Mouse (Mus musculus) G1E (cell line): Measurements from ENCODE around the gene Diaph3. TPM values are rescaled to one million over a fixed set of nuclear protein-coding genes. Genes with fewer than 3 reads are reported as not detected.

ENCODE experiments used
- ATAC-seq: 2 replicates; pipeline ENCODE4 v1.8.0; 2016; ENCODE audit warnings: mild to moderate bottlenecking; ENCODE audit not compliant: insufficient number of reproducible peaks, poor library complexity, low FRiP score, severe bottlenecking; ENCODE audit errors: extremely low read depth
- DNase-seq: peaks from one replicate; pipeline ENCODE4 v3.0.0; 2012; ENCODE audit warnings: low spot score
- H3K27me3 ChIP-seq: 2 replicates; pipeline ENCODE4 v1.6.1; 2012; ENCODE audit warnings: mild to moderate bottlenecking, low read length, inconsistent platforms; ENCODE audit not compliant: insufficient read depth
- H3K36me3 ChIP-seq: replicated peaks from 2 replicates; pipeline ENCODE3; 2012; ENCODE audit warnings: mild to moderate bottlenecking, inconsistent platforms
- H3K4me1 ChIP-seq: 2 replicates; pipeline ENCODE4 v1.6.1; 2012; ENCODE audit warnings: low read depth, low read length, inconsistent platforms, mixed read lengths; ENCODE audit not compliant: insufficient read depth
- H3K4me3 ChIP-seq: 2 replicates; pipeline ENCODE4 v1.5.1; 2012; ENCODE audit warnings: low read depth, mild to moderate bottlenecking, inconsistent platforms, low read length, moderate library complexity, mixed read lengths
- H3K9me3 ChIP-seq: replicated peaks from 2 replicates; pipeline ENCODE4 v1.6.1; 2012; ENCODE audit warnings: inconsistent platforms
- CTCF ChIP-seq: IDR thresholded peaks from 2 replicates; pipeline ENCODE4 v1.5.1; 2012; ENCODE audit warnings: low read depth, low read length, inconsistent platforms, mixed read lengths
- GATA1 ChIP-seq: IDR thresholded peaks from 2 replicates; pipeline ENCODE4 v1.6.1; 2012; ENCODE audit warnings: borderline replicate concordance, low read length, inconsistent platforms, mixed read lengths
- GATA2 ChIP-seq: IDR thresholded peaks from 2 replicates; pipeline ENCODE4 v1.6.1; 2012; ENCODE audit warnings: low read depth, low read length, inconsistent platforms, borderline replicate concordance
- POLR2AphosphoS5 ChIP-seq: IDR thresholded peaks from 2 replicates; pipeline ENCODE4 v1.6.1; 2012; ENCODE audit warnings: low read depth, low read length, inconsistent platforms; ENCODE audit not compliant: insufficient replicate concordance
- TAL1 ChIP-seq: conservative IDR thresholded peaks from 2 replicates; pipeline ENCODE4 v1.6.1; 2012; ENCODE audit warnings: low read depth, low read length, inconsistent platforms, mixed read lengths
- polyA plus RNA-seq: library from polyadenylated mRNA; stranded (reverse); fragments of >175 nt; gene quantifications from 2 replicates; pipeline ENCODE4 v1.2.3, GENCODE M21; 2012
- total RNA-seq, 2 experiments: library from RNA; stranded (forward) in 1 of 2; stranded (reverse) in 1 of 2; fragments of 200-1000 nt in 1 of 2; fragments of >200 nt in 1 of 2; fragmentation: Nextera tagmentation in 1 of 2; gene quantifications; 2 replicates each; pipeline ENCODE4 v1.2.3; 2014 to 2017

Gene Diaph3
- total and polyA plus RNA-seq, 3 experiments, result 70.5 to 213 (median 152) TPM

- no peak for TF ChIP-seq TAL1
- TF ChIP-seq GATA1, result no peak
- no peak for TF ChIP-seq CTCF
- TF ChIP-seq POLR2AphosphoS5, result no peak
- TF ChIP-seq GATA2, result no peak
- Histone ChIP-seq H3K36me3 (peaks cover 42% of the 10 kb centered on the region), H3K27me3 (no peaks in the 10 kb centered on the region), H3K4me3 (no peak overlapping the region), H3K9me3 (no peaks in the 10 kb centered on the region), H3K4me1 (no peaks in the 10 kb centered on the region)
- ATAC-seq, result no peak
- no peak for DNase-seq
Measured at GRCm38 (mm10) chr14:87075021-87075531, 66.0 kb downstream of the Diaph3 start.

- no peak for TF ChIP-seq TAL1
- no peak for TF ChIP-seq POLR2AphosphoS5
- TF ChIP-seq CTCF, result no peak
- no peak for TF ChIP-seq GATA1
- TF ChIP-seq GATA2, result no peak
- Histone ChIP-seq H3K27me3 (no peaks in the 10 kb centered on the region), H3K4me3 (no peak overlapping the region), H3K9me3 (peaks cover 7% of the 10 kb centered on the region), H3K36me3 (peaks cover 32% of the 10 kb centered on the region), H3K4me1 (no peaks in the 10 kb centered on the region)
- DNase-seq (no peak), ATAC-seq (no peak)
Measured at GRCm38 (mm10) chr14:87064281-87064680, 76.8 kb downstream of the Diaph3 start.

- DNase-seq (no peak), ATAC-seq (no peak)
- Histone ChIP-seq H3K4me3 (no peak overlapping the region), H3K4me1 (peaks cover 2% of the 10 kb centered on the region; the same call in 1 of the 2 replicates), H3K9me3 (peaks cover 11% of the 10 kb centered on the region), H3K27me3 (no peaks in the 10 kb centered on the region), H3K36me3 (peaks cover 31% of the 10 kb centered on the region)
- no peak for TF ChIP-seq GATA1
- TF ChIP-seq GATA2, result no peak
- no peak for TF ChIP-seq TAL1
- no peak for TF ChIP-seq POLR2AphosphoS5
- no peak for TF ChIP-seq CTCF
Measured at GRCm38 (mm10) chr14:87056169-87056568, 84.9 kb downstream of the Diaph3 start.

- TF ChIP-seq GATA1 (no peak), GATA2 (no peak)
Measured at GRCm38 (mm10) chr14:87051187-87051586, 89.8 kb downstream of the Diaph3 start.

GRCm38 (mm10) chr14:87044401-87044806 lies 96.6 kb downstream of the Diaph3 start:
- no peaks in the 10 kb centered on the region for H3K9me3 ChIP-seq
- ATAC-seq (no peak; the same call in 1 of the 2 replicates), DNase-seq (no peak)
- TF ChIP-seq CTCF (no peak), POLR2AphosphoS5 (no peak), GATA1 (no peak), TAL1 (no peak), GATA2 (no peak)
- H3K4me1 ChIP-seq, result peaks cover 6% of the 10 kb centered on the region
- H3K36me3 ChIP-seq, result peaks cover 16% of the 10 kb centered on the region
- H3K27me3 ChIP-seq, result no peaks in the 10 kb centered on the region
- no peak overlapping the region for H3K4me3 ChIP-seq

More at GRCm38 (mm10) chr14:87051187-87051586, 89.8 kb downstream of the Diaph3 start:
- DNase-seq (no peak), ATAC-seq (no peak)
- Histone ChIP-seq H3K4me1 (peaks cover 5% of the 10 kb centered on the region; the same call in 1 of the 2 replicates), H3K9me3 (peaks cover 11% of the 10 kb centered on the region), H3K27me3 (no peaks in the 10 kb centered on the region), H3K36me3 (peaks cover 26% of the 10 kb centered on the region), H3K4me3 (no peak overlapping the region)

- ATAC-seq, result no peak
- DNase-seq, result no peak
- peaks cover 4% of the 10 kb centered on the region; the same call in 1 of the 2 replicates for H3K4me1 ChIP-seq
- no peak for TF ChIP-seq GATA1
- TF ChIP-seq POLR2AphosphoS5, result no peak
- TF ChIP-seq CTCF, result no peak
- TF ChIP-seq TAL1, result no peak
- no peak for TF ChIP-seq GATA2
- H3K36me3 ChIP-seq, result peaks cover 56% of the 10 kb centered on the region
- H3K9me3 ChIP-seq, result no peaks in the 10 kb centered on the region
- no peak overlapping the region for H3K4me3 ChIP-seq
- H3K27me3 ChIP-seq, result no peaks in the 10 kb centered on the region
Measured at GRCm38 (mm10) chr14:87020240-87020639, 120.8 kb downstream of the Diaph3 start.

GRCm38 (mm10) chr14:87019687-87020086 lies 121.3 kb downstream of the Diaph3 start:
- H3K27me3 ChIP-seq, result no peaks in the 10 kb centered on the region
- DNase-seq, result no peak
- H3K4me1 ChIP-seq, result peaks cover 4% of the 10 kb centered on the region; the same call in 1 of the 2 replicates
- H3K9me3 ChIP-seq, result no peaks in the 10 kb centered on the region
- no peak overlapping the region for H3K4me3 ChIP-seq
- no peak for ATAC-seq
- TF ChIP-seq CTCF (no peak), GATA2 (no peak), TAL1 (no peak), GATA1 (no peak), POLR2AphosphoS5 (no peak)
- H3K36me3 ChIP-seq, result peaks cover 52% of the 10 kb centered on the region
